Mouse (Mus musculus): ENCODE data around the gene Capza1. TPM values are rescaled to one million over a fixed set of nuclear protein-coding genes. Genes with fewer than 3 reads are reported as not detected.

Gene Capza1
- total RNA-seq, 2 experiments from 2014 or later = 89.3 to 98.6 TPM

DNA sequence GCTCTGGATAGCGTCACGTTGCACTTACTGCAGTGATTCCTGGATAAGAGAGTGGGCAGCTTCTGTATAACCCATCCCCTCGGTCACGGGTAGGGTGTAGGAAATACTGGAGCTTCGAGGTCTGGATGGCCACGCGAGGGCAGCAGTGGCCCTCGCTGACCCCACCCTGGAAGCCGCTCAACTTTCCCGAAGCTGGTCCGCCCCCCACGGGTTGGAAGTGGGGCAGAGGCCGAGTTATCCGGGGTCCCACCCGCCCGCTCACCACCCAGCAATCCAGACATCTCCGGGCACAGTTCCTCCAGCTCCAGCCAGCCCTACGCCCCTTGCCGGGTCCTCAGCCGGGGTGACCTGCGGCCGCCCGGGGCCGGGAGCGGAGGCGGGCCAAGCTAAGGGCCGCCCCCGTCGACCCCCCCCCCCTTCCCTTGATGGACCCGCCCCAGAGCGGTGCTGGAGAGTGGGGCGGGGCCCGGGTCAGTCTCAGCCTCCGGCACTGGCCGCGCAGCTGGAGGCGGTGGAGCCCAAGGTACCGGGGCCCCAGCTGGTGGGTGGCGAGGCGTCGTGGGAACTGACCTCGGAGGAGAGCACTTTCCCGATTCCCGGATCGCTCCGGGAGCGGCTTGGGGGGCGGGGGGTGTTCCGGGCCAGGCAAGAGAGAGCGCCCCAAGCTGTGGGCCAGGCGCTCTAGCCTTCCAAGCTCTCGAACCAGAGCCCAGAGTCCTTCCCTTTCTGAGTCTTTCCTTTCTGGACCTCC, 75.6 kb downstream of the Capza1 start:
- DNase-seq = peak; percentile 86 to 92

DNA sequence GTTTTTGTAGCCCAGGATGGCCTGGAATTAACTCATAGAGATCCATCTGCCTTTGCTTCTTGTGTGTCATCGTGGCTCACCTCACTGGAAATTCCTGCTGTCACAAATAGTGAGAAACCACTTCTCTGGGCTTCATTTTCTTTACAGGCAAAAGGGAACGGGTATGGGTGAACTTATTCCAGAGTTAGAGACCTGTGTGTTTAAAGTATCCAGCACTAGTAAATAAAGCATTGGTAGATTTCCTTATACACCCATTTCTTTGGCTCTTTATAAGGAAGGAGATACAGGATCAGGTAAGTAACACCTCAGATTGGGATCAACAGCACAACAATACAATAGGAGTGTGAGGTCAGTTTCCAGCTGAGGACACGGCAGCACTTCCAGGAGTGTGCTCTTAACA, 76.2 kb downstream of the Capza1 start, which contains the start of gene Rhoc:
Rhoc (plus strand) TSS at position 301 of the 400 bp plus-strand sequence.
- no peak for DNase-seq

DNA sequence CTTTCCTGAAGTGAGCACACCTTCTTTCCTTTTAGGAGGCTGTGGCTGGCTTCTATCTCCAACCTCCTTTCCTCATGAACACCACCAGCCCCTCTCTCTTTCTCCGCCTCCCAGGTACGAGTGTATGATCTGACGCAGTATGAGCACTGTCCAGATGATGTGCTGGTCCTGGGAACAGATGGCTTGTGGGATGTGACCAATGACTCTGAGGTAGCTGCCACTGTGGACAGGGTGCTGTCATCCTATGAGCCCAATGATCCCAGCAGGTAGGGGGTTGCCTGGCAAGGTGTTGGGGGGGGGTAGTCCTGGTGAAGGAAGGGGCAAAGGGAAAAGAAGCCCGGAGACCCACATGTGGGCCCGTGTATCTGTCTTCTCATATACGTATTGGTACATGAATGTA, 79.0 kb downstream of the Capza1 start:
- no peak for DNase-seq

DNA sequence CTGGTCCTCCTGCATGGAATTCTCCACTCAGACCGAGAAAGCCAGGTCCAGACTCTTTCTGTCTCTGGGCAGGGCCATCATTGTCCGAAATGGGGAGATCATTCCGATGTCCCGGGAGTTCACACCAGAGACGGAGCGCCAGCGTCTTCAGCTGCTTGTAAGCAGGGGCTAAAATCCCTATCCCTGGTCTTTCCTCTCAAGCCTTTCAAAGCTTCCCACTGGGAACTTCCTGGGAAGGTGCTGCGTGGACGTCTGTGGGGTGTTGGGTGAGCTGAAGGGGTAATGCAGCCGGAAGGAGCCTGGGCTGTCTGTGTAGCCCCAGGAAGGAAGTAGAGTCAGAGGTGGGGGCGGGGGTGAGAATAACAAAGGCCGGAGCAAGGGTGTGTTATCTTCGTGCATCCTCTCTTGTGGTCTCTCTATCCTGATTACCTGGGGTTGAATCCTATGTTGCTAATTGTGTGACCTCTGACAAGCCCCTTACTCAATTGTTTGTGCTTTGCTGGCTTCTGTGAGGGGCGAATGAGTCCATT, 80.3 kb downstream of the Capza1 start:
- DNase-seq = no peak

DNA sequence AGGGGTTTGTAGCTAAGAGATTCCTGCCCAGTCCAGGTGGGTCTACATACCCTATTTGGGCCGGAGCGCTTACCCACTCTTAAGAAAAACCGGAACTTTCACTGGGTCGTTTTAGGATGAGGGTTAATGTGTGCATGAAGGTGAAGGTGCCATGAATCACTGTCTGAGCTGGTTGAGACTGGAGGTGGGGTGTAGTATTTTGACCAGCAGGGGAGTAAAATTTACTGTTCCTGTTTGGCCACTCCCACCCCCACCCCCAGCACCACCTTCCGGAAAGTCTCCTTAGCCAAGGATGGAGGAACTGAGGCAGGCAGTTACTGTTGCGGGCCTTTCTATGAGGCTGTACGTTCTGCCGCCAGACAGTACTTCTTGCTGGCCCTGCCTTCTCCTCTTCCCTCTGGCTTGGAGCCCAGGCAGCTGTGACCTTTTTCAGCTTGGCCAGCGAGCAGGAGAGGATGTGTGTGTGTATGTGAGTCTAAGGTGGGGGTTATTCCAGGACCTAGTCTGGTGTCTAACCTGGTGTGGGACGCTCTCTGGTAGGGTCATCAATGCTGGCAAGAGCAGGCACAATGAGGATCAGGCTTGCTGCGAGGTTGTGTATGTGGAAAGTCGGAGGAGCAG, 82.1 kb downstream of the Capza1 start:
- DNase-seq = peak; percentile 85 to 87

DNA sequence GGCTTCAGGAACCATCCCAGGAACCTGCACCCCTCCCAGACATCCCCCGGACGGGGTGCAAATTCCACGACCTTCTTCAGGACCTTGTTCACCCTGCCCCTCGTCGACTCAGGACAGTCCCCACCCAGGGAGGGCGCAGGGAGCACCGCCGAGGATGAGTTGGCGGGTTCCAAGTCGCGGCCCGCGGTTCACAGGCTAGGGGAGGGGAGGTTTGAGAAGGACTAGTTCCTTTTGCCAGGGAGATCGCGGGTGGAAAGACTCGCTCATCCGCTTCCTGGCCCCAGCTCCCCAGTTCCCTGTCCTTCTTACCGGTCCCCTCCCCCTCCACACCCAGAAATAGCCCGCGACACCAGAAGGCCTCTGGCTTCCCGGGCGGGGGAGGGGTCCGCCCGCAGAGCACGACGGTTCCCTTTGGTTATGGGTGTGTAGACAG, 82.8 kb downstream of the Capza1 start, which contains the start of gene Fam19a3:
Fam19a3 (minus strand) TSS at position 370 of the 433 bp plus-strand sequence.
- DNase-seq = peak in 1 of 2 experiments; percentile 60

DNA sequence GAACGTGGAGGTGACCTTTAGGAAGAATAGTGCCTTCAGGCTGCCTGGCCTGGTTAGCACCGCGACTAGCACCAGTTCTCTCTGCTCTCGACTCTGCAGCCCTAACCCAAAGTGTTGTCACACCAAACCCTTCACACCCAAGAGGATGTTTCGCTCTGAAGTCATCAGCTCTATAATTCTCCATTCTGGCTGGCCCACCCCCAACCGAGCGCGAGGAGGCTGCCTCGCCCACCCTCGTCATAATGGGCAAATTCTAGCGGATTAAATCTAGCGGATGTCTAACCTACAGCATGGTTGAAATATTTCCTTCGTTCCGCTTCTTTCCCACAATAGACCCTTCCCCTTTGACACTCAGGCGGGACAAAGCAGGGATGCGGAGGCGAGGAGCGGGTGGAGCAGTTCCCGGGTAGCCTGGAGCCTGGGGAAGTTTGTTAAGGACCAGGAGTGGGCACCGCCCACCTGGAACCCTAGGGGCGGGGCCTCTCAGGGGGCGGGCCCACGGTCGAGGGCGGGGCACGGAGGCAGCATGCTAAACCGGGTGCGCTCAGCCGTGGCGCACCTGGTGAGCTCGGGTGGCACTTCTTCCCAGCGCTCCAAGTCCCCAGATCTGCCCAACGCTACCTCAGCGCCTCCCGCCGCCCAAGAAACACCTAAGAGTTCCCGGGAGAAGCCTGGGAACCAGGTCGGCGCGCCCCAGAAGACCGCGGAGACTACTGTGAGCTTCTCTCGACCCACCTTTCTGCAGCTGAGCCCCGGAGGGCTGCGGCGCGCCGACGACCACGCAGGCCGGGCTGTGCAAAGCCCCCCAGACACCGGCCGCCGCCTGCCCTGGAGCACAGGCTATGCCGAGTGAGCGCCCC, 83.5 kb downstream of the Capza1 start, which contains the start of gene Ppm1j:
Ppm1j (plus strand) TSS at position 496 of the 860 bp plus-strand sequence.
- DNase-seq = peak; percentile 75 to 86

DNA sequence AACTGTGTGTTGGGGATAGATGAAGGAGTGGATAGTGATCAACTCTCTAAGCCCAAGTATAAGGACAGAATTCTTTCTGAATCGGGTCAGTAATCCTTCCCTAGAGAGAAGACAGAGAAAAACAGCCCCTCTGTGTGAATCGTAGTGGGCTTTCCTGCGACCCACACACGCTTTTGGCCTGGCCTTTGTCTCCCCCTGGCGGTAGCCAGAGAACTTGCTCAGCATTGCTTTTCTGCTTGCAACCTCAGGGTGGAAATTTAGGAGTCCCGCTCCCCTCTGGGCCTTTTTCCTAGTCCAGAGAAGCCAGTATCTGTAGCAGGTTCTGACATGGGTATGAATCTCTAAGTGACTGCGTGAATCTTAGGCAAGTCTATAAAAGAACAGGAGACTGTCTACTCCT, 84.4 kb downstream of the Capza1 start:
- peak; percentile 65 to 76 for DNase-seq

DNA sequence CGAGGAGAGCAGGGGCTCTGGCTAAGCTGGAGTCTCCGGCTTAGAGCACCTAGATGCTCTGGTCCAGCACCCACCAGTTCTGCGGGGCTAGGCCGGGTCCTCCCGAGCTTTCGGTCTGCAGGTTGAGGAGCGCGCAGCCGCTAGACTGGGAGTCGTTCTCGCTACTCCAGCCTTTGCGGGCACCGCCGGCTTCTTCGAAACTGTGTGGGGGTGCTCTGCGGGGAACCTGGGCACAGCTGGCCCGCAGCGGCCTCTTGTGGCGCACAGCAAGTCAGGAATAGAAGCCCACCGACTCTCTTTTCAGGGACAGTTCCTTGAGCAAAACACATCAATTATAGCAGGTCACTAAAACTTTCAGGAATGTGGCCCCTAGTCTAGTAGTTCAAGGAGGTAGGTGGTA, 87.0 kb downstream of the Capza1 start:
- peak in 1 of 2 experiments; percentile 35 for DNase-seq

DNA sequence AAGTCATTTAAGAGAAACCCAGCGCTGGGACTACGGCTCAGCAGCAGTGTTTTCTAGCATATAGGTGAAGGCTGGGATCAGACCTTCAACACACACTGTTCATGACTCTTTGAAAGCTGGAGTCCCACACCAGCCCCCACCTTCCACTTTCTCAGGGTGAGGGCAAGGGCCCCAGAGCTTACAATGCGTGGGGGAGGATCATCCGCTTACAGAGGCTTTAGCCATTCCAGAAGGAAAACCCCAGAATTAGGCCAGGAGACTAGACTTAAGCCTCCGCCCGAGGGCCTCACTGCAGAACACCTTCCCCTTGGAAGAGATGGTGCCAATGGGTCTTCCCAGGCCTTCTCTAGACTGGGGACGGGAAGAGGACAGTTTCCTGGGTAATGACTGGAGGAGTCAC, 91.0 kb downstream of the Capza1 start:
- DNase-seq = no peak

Other genes with a start within 250 kb of the Capza1 start
- 10 to 100 TPM; 34.4 to 62.7 TPM for gene Slc16a1, start 225.8 kb downstream of the Capza1 start, total RNA-seq (2021)
- 1 to 10 TPM; 4.6 to 6.6 TPM for gene Ppm1j, start 83.4 kb downstream of the Capza1 start, total RNA-seq (2021)
- gene Fam19a3, start 82.7 kb downstream of the Capza1 start, total RNA-seq (2021) = 1 to 10 TPM in 1 of 2 experiments, under 1 TPM in 1; 0.82 to 1.3 TPM
- gene Rhoc, start 76.1 kb downstream of the Capza1 start, total RNA-seq (2021) = 100 to 1,000 TPM; 107 to 133 TPM
- 10 to 100 TPM; 12.3 to 22.3 TPM for gene Mov10, start 45.9 kb downstream of the Capza1 start, total RNA-seq (2021)
- 10 to 100 TPM; 50.4 to 58.7 TPM for gene St7l, start 500 bp downstream of the Capza1 start, total RNA-seq (2021)
- gene Wnt2b, start 97.4 kb upstream of the Capza1 start, total RNA-seq (2021) = 10 to 100 TPM; 16.0 to 16.5 TPM
- 10 to 100 TPM; 16.2 to 26.0 TPM for gene Cttnbp2nl, start 188.6 kb upstream of the Capza1 start, total RNA-seq (2021)
- gene 4930564D02Rik, start 202.3 kb upstream of the Capza1 start, total RNA-seq (2021) = not detected